Mouse (Mus musculus) kidney, adult 2 months (tissue): Measurements from ENCODE around the gene Etv4. TPM values are rescaled to one million over a fixed set of nuclear protein-coding genes. Genes with fewer than 3 reads are reported as not detected.

Source experiments
- DNase-seq: peaks from one replicate; pipeline ENCODE4 v3.0.0; 2021
- H3K27ac ChIP-seq: fragments of 200-500 bp; 2 replicates; pipeline ENCODE4 v1.5.1; 2012; ENCODE audit warnings: low read depth, low read length, control low read depth, inconsistent platforms; ENCODE audit not compliant: insufficient read depth
- H3K27me3 ChIP-seq: fragments of 200-500 bp; replicated peaks from 2 replicates; pipeline ENCODE4 v1.6.1; 2012; ENCODE audit warnings: mild to moderate bottlenecking, moderate library complexity, low read length, inconsistent platforms; ENCODE audit not compliant: control insufficient read depth, insufficient read depth
- H3K36me3 ChIP-seq: fragments of 200-500 bp; 2 replicates; pipeline ENCODE4 v1.6.1; 2012; ENCODE audit warnings: mild to moderate bottlenecking, moderate library complexity, low read length, inconsistent platforms; ENCODE audit not compliant: control insufficient read depth, insufficient read depth
- H3K4me1 ChIP-seq: fragments of 200-500 bp; 2 replicates; pipeline ENCODE4 v1.6.1; 2011; ENCODE audit warnings: low read length; ENCODE audit not compliant: control insufficient read depth, insufficient read depth
- H3K4me3 ChIP-seq: fragments of 200-500 bp; 2 replicates; pipeline ENCODE4 v1.5.1; 2011; ENCODE audit warnings: mild to moderate bottlenecking, low read depth, low read length, control low read depth; ENCODE audit not compliant: insufficient read depth
- CTCF ChIP-seq: fragments of 200-500 bp; conservative IDR thresholded peaks from 2 replicates; pipeline ENCODE4 v1.5.1; 2011; ENCODE audit warnings: low read depth, mild to moderate bottlenecking, control low read depth, low read length, moderate library complexity, mixed read lengths; ENCODE audit not compliant: insufficient read depth, insufficient read length
- POLR2A ChIP-seq: fragments of 200-500 bp; IDR thresholded peaks from one replicate; pipeline ENCODE4 v1.6.1; 2011; ENCODE audit warnings: low read depth, low read length, control low read depth
- WGBS: fragments of 180-500 bp; shearing (Covaris S2); methylation state at CpG from one replicate; pipeline ENCODE4 v1.1.7; 2018; 5-methylcytosine and 5-hydroxymethylcytosine counted together
- polyA plus RNA-seq: library from polyadenylated mRNA; depleted of rRNA; stranded (reverse); fragments of >200 nt; gene quantifications from 2 replicates; pipeline ENCODE4 v1.2.3, GENCODE M21; 2012

The Etv4 gene
- polyA plus RNA-seq, 1 experiment = 1.1 TPM

DNA sequence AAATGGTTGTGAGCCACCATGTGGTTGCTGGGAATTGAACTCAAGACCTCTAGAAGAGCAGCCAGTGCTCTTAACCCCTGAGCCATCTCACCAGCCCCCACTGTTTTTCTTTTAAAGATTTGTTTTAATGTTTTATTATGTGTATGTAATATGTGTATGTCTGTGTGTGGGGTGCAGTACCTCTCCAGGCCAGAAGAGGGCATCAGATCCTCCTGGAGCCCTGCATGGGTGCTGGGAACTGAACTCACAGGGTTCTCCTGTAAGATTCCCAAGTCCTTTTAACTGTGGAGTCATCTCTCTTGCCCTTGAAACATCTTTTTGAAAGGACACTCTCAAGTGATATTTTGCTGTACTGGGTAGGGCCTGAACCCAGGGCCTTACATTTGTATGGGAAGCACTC, 34.7 kb upstream of the Etv4 start:
- DNase-seq = no peak
- Histone ChIP-seq H3K36me3 (no peaks in the 10 kb centered on the region), H3K27ac (no peak overlapping the region), H3K4me1 (no peaks in the 10 kb centered on the region), H3K4me3 (no peak overlapping the region), H3K27me3 (no peaks in the 10 kb centered on the region; the same call in 1 of the 2 replicates)
- TF ChIP-seq POLR2A = no peak
- TF ChIP-seq CTCF = no peak

DNA sequence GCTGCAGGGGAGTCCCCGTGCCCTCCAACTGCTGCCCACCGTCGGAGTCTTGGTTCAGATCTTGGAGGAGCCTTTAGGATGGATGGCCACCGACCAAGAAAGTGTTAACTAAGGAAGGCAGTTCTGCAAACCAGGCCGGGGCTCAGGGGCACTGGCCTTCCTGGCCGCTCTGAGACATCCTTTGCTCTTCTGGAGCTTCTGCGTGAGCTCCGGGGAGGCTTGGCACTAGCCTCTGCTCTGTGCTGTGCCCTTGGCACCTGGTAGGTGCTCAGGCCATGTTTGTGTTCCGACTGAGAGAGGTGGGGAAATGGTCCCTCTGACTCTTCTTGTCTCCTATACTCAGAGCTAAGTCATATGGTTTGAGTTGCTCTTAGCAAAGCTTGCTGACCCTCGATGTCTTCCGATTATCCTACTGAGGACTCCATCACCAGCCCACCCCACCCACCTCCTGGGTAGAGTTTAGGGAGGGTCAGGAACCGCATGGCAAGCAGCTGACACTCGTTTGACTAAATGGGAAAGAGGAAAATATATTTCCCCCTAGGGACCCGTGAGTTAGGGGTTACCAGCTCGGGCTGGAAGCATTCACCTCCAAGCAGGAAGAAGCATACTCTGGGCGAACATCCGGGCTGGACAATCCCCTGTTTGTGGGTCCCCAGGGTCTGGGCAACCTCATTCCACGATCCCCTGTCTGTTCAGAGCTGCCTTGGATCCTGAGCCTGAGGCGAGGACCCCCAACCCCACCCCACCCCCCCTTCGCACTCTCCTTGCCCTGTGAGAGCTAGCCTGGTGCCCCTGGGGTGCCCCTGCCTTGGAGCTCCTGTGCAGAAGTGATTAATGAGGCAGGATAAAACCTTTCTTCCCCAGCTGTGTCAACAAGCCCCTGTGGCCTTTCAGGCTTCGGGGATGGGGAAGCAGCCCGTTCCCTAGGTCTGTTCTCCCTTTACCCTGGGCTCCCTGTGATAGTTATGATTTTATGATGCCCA, 30.2 kb upstream of the Etv4 start:
- DNase-seq = peak; percentile 37
- TF ChIP-seq POLR2A (no peak), CTCF (no peak)
- Histone ChIP-seq H3K27ac (no peak overlapping the region), H3K4me1 (no peaks in the 10 kb centered on the region), H3K27me3 (no peaks in the 10 kb centered on the region; the same call in 1 of the 2 replicates), H3K36me3 (no peaks in the 10 kb centered on the region), H3K4me3 (no peak overlapping the region)
- 16% methylated on average over 22 of the region's 22 CpGs for WGBS

DNA sequence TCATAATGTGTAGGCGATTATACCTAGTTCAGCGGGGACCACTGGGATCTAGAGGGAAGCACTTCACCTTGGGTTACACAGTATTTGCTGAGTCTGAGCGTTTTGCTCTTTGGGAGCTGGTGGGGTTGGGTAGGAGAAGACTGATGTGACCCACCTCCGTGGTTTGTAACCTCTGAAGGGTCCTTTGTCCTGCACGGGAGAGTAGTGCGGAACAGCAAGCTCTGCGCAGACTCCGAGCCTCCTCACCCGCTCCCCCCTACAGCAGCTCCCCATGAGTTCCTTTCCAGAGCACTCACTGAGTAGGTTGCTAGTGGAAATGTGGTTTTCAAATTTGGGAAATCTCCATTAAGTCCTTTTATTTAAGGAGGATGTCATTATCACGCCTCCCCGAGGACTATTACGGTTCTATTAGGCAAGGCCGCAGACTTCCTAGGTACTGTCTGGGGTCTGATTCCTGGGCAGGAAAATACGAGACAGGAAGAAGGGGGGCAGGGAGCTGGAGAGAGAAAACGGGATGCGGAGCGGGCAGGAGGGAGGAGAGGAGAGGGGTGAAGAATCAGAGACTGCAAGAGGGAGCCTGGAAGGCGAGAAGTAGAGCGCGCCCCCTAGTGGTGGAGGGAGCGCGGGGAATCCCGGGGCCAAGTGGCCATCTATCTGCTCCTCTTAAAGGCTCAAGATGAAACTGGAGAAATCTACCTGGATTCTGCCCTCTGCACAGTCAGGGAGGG, 29.4 kb upstream of the Etv4 start:
- Histone ChIP-seq H3K27me3 (no peaks in the 10 kb centered on the region; the same call in 1 of the 2 replicates), H3K4me1 (no peaks in the 10 kb centered on the region), H3K27ac (no peak overlapping the region), H3K36me3 (no peaks in the 10 kb centered on the region), H3K4me3 (no peak overlapping the region)
- DNase-seq = peak; percentile 69
- TF ChIP-seq POLR2A (no peak), CTCF (peak; percentile 71)
- 29% methylated on average over 23 of the region's 23 CpGs for WGBS

DNA sequence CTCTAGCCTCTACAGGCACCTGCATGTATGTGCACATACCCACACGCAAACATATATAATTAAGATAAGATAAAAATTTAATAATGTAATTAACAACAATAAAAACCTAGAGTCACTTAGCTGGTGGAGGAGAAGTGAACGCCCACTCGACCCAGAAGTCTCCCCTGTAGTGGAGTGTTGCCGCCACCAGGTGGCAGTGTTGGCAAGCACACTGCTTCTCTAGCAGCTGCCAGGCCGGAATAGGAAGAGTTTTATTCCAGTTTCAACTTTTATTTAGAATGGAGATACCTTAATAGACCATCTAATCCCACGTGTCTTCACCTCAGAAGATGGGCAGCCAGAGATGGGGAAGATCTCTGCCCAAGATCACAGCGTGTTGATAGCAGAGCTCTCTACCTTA, 28.1 kb upstream of the Etv4 start:
- WGBS = 2% methylated on average over 7 of the region's 7 CpGs
- H3K4me1 ChIP-seq = no peaks in the 10 kb centered on the region
- no peak overlapping the region for H3K27ac ChIP-seq
- no peaks in the 10 kb centered on the region for H3K36me3 ChIP-seq
- TF ChIP-seq POLR2A = no peak
- peak; percentile 95 for TF ChIP-seq CTCF
- no peaks in the 10 kb centered on the region; the same call in 1 of the 2 replicates for H3K27me3 ChIP-seq
- DNase-seq = peak; percentile 79
- no peak overlapping the region for H3K4me3 ChIP-seq

DNA sequence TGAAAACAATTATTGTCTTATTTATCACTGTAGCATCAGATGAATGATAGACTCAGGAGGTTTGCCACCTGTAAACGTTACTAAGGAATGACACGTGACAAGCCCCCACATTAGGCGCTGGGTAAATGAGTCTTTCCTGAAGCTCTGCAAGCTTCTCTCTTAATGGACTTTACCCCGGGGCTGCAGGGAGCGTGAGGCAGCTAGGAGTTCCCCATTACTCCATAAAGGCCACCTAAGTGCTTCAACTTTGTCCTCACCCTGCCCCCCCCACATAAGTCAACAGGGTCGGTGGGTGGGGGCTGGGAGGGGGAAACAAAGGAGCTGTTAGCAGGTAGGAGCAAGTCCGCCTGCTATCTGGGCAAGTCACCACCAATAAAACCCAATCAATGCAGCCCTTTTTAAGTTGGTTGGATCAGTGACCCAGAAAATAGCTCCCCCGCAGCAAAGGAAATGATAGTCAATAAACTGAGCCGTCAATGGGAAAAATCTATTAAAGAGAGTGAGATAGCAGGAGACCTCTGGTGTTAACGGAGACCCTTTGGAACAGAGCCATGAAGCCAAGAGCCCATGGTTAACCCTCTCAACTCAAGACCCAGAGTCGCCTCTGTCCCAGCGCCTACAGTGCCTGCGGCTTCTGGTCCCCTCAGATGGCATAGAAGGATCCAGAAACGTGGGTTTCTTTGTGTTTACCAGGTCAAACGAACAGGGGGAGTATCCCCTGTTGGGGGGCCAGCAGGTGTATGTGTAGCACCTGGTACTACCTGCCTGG, 24.1 kb upstream of the Etv4 start:
- Histone ChIP-seq H3K27me3 (no peaks in the 10 kb centered on the region), H3K4me3 (no peak overlapping the region), H3K27ac (no peak overlapping the region), H3K36me3 (no peaks in the 10 kb centered on the region), H3K4me1 (no peaks in the 10 kb centered on the region)
- no peak for DNase-seq
- WGBS = 22% methylated on average over 15 of the region's 15 CpGs
- TF ChIP-seq CTCF = no peak
- no peak for TF ChIP-seq POLR2A

DNA sequence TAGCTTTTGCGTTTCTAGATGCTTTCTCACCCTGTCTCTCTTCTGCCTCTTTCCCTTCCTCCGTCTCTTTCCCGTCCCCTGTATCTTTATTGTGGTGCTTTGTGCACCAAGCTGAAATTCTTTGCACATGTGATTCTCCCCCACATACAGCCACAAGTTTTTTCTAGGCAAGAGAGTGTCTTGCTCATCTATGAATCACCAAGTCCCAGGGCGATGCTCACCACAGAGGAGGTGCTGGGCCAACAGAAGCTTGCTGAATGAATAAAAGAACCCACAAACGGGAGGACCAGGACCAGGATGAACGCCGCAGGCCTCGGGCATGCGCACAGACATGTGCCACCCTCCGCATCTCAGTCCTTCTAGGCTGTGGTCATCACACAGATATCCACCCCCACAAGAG, 22.1 kb upstream of the Etv4 start:
- no peaks in the 10 kb centered on the region for H3K27me3 ChIP-seq
- no peak for DNase-seq
- 87% methylated on average over 10 of the region's 10 CpGs for WGBS
- H3K36me3 ChIP-seq = no peaks in the 10 kb centered on the region
- H3K4me1 ChIP-seq = no peaks in the 10 kb centered on the region
- H3K4me3 ChIP-seq = no peak overlapping the region
- TF ChIP-seq CTCF (no peak), POLR2A (no peak)
- H3K27ac ChIP-seq = no peak overlapping the region
